Mouse (Mus musculus) adrenal gland, postnatal 36 days (tissue): ENCODE measurements at regions not wholly inside any gene's neighbourhood (a gene's known extent, or its start where the extent isn't known, plus 50 kb on each side); places are given as distances from the start of the nearest gene placed in this dataset.

Experiments
- DNase-seq, 2 experiments: peaks; one replicate each; pipeline ENCODE4 v3.0.0; 2021; ENCODE audit warnings: mixed read lengths in 1 of 2

GRCm38 (mm10) chrX:99291423-99291963 lies 155.6 kb downstream of the Efnb1 start:
- DNase-seq: peak; percentile 25 to 63

DNA sequence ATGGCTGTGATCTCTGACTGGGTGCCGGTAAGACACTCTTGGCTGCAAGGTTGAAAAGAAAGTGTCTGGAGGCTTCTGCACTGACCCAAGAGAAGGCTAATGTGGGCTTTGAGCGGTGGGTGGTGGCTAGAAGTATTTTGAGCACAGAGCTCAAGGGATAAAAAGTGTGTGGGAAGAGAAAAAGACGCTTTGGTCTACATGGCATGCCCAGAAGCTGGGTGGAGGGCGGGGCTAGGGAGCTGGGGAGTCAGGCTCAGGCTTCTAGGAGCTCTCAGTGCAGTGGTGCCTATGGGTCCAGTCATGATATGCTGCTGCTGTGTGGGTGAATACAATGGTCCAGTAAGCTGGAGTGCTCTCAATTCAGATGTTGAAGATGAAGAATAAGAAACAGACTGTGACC lies 152.1 kb downstream of the Efnb1 start:
- no peak for DNase-seq

- no peak for DNase-seq
Measured at GRCm38 (mm10) chrX:99286876-99287275, 150.9 kb downstream of the Efnb1 start.

DNA sequence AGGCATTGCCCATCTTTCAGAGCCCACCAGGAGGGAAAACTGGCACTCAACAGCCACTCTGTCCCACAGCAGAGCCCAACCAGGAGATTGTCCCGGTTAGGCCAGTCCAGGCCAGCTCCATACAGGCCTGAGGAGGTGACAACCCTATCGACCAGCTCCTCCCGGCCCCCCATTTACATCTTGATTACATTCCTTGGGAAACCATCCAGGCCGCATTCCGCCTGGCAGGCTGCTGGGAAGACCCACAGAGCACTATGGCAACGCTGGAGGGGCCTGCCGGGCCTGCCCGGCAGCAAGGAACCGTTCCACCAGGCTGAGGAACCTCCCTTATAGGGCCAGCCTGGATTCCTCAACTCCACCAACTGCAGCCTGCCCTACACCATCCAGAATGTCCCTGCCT lies 149.7 kb downstream of the Efnb1 start:
- peak in 1 of 2 experiments; percentile 24 for DNase-seq

DNA sequence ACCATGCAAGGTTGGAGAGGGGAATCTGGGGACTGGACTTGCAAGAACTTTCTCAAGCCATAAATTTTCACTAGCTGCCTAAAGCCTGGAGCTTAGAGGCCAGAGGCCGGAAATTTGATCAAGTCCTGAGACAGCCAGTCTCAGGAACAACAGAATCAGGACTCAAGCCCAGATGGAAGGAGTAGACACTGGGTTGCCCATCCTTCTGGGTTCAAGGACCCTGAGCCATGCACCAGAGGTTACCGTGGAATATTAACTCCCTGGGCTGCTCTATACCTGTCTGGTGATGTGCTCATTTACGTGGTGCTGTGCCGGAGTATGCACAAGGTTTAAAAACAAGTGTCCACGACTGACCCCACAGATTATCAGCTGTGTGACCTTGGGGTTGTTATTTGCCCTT lies 145.1 kb downstream of the Efnb1 start:
- no peak for DNase-seq

GRCm38 (mm10) chrX:99280543-99280942 lies 144.6 kb downstream of the Efnb1 start:
- no peak for DNase-seq

- DNase-seq: peak; percentile 65 to 70
Measured at GRCm38 (mm10) chrX:99275536-99275935, 139.6 kb downstream of the Efnb1 start.

GRCm38 (mm10) chrX:99271908-99272307 lies 136.0 kb downstream of the Efnb1 start:
- no peak for DNase-seq

- DNase-seq: no peak
Measured at GRCm38 (mm10) chrX:99249038-99249607, 113.2 kb downstream of the Efnb1 start.

GRCm38 (mm10) chrX:99248181-99248580 lies 112.3 kb downstream of the Efnb1 start:
- no peak for DNase-seq

GRCm38 (mm10) chrX:99246704-99247103 lies 110.8 kb downstream of the Efnb1 start:
- no peak for DNase-seq

GRCm38 (mm10) chrX:99246051-99246450 lies 110.1 kb downstream of the Efnb1 start:
- DNase-seq: no peak

DNA sequence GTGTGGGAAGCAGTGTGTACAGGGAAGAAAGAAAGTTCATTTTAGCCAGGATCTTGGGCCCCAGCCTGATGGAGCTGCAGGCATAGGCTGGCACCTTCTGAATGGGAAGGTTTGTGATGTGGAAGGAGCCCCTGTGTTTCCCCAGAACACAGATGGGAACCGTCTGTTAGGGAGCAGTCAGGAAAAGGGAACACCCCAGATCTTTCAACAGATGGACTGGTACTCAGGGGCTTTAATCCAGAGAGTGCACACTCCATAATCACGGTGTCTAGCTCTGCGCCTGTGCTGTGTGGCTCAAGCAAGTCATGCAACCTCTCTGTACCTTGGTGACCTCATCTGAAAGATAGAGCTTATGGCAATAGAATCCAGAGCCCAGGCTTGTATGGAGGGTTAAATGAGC lies 109.6 kb downstream of the Efnb1 start:
- no peak for DNase-seq

DNA sequence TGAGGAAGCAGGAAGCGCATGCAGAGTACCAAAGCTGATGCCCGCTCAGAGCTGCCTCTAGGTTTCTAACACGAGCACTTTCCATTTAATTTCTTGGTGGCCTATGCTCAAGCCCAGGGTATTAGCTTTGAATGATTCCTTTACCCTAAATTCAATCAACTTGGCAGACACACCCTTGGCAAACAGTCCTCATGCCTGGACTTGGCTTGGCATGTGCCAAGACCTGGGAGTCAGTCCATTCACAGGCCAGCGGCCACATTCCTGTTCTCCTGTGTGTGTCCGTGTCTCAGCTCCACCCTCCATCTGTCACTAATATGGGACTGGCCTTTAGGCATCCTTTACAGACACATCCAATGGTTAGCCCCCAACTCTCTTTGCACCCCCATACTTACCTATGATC lies 107.3 kb downstream of the Efnb1 start:
- DNase-seq: no peak

GRCm38 (mm10) chrX:99241684-99242118 lies 105.8 kb downstream of the Efnb1 start:
- DNase-seq: peak; percentile 6 to 25

- no peak for DNase-seq
Measured at GRCm38 (mm10) chrX:99233035-99233434, 97.1 kb downstream of the Efnb1 start.

DNA sequence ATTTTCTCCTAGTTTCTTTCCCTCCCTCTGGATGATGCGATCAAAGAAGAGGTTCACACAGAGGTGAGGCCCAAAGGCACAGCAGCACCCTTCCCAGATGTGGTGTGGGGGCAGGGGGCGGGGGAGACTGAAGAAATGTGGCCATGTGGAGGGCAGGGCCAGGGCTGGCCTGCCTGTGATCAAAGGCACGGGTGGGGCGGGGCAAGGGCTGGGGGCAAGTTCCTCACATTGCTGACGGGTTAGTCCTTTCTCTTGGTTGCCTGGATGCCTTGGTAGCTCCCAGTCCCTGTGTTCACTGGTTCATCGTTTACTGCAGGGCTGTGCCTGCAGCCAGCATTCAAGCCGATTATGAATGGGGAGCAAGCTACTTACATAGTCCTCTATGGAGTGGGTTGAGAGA lies 96.4 kb downstream of the Efnb1 start:
- no peak for DNase-seq

DNA sequence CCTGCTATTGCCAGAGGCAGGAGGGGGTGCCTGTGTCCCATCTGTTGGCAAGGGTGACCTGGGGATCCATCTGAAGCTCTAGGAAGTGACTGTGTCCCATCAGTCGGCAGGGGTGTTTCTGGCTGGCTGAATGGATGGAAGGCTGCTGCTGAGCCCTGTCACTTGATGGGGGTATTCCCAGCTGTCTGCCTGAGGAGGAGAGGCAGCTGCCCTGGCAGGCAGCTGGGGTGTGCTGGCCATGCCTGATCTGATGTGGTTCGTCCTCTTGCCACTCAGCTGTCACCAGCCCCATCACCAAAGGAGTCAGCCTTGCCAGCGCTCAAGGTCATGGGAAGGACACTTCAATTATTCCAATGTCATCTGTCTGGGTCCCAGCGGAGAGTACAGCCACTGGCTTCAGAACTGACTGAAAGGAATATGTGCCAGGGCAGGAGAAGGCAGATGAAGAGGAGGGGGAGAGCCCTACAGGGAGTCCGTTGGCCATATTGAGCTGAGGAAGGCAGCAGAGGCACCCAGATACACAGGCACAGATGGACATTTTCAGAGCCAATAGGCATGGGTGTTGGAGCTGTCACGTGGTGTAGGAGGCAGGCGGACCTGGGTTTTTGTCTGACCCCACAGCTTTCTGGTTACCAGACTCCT lies 89.3 kb downstream of the Efnb1 start:
- no peak for DNase-seq

DNA sequence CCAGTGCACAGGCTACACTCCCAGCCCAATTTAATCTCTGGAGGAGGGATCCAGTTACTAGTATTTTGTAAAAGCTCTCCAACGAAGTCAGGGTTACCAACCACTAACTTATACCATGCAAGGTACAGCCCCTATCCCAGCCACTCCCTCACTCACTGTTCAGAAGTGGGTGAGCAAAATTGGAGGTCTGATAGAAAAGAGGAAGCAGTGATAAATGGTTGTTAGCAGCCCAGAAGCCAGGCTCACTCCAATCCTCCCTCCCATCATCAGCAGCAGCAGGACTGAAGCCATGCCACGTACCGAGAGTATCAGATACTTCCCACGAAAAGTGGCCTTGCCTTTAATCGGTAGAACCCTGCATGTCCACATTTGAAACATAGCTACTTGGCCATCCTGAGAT lies 86.1 kb downstream of the Efnb1 start:
- DNase-seq: no peak

DNA sequence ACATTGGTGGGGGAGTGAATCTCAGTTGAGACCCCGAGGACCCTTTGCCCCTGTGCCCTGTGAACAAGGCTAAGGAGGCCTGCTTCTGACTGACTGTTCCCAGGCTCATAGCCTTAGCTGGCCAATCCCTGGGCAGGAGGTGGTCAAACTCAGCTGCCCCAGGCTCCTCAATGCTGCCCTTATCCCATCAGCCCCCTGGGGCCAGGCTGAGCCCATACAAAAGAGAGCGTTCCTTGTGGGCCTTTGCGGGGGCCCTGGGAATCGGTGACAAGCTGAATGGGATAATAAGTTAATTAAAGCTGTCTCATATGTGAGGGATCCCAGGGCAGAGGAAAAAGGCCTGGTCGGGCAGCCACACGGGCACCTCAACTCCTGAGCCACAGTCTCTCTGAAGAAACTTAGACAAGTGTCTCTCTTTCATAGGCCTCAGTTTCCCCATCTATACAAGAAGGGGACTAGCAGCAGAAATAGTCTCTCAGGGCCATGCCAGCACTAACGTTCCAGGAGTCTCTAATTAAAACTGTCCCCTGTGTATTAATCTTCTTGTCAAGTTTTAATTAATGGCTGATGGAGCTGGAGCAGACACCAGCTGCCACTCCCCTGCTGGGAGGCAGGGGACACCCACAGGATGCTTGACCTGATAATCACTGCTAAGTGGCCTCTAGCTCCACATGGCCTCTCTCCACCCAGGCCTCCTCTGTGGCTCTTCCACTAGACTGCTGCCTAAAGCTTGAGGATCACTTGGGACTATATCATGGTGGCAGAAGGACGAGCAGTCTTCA lies 84.9 kb downstream of the Efnb1 start:
- no peak for DNase-seq

DNA sequence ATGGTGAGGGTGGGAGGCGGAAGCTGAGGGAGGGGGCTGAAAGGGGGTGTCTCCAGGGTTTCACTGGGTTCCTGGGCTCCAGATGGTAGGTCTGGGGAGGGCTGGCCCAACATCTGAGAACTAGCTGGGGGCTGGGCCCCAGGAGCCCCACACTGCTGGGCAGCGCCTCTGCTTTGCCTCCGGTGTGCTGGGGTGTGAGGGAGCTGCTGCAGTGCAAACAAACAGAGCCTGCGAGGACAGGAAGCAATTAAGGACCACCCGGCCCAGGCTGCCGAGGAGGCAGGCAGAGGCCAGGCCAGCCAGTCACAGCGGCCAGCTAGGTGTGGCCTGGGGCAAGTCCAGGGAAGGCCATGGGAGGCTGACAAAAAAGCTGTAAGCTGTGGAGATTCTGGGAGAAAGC lies 82.3 kb downstream of the Efnb1 start:
- no peak for DNase-seq

- peak; percentile 70 to 75 for DNase-seq
Measured at GRCm38 (mm10) chrX:99216633-99217459, 80.9 kb downstream of the Efnb1 start.
